Mouse (Mus musculus): ENCODE measurements around the gene Casc3. TPM values are rescaled to one million over a fixed set of nuclear protein-coding genes. Genes with fewer than 3 reads are reported as not detected.
A peak's percentile ranks its signal among the peaks of the same experiment; 100 is the strongest.

The Casc3 gene
- polyA plus RNA-seq, 1 experiment: 22.0 TPM

DNA sequence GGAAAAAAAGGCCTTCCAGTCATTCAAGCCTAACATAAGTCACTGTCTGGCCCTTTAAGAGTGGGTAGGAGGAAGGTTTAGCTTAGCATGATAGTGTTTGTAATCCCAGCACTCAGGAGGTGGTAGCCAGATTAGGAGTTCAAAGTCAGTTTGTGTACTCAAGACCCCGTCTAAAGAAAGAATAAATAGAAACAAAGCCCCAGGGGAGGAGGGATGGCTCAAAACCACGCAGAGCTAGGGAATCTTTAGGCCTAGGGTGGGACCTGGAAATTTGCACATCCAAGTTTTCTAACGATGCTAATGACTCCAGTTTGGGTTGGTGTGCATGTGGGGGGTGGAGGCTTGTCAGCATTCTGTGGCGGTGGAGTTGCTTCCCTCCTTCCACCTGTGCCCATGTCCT lies 12.6 kb upstream of the Casc3 start:
- 45% methylated on average over 4 of the region's 4 CpGs for WGBS
- no peaks in the 10 kb centered on the region for H3K36me3 ChIP-seq (ENCODE audit: control insufficient read depth, insufficient read depth, low read length)
- no peak for TF ChIP-seq CTCF (IDR thresholded peaks at IDR 0.05; ENCODE audit: extremely low read depth, insufficient read length, insufficient replicate concordance, low read depth, low read length)
- no peak for TF ChIP-seq POLR2A (IDR thresholded peaks at IDR 0.05; ENCODE audit: low read depth, low read length)
- H3K27ac ChIP-seq (ENCODE audit: insufficient read depth, low read depth, low read length): no peak overlapping the region
- no peaks in the 10 kb centered on the region; the same call in 1 of the 2 replicates for H3K4me1 ChIP-seq (ENCODE audit: control insufficient read depth, insufficient read depth, insufficient read length, low read length)
- no peaks in the 10 kb centered on the region for H3K27me3 ChIP-seq (ENCODE audit: control insufficient read depth, insufficient read depth, low read length)
- no peak overlapping the region for H3K4me3 ChIP-seq (ENCODE audit: low read depth, low read length)

DNA sequence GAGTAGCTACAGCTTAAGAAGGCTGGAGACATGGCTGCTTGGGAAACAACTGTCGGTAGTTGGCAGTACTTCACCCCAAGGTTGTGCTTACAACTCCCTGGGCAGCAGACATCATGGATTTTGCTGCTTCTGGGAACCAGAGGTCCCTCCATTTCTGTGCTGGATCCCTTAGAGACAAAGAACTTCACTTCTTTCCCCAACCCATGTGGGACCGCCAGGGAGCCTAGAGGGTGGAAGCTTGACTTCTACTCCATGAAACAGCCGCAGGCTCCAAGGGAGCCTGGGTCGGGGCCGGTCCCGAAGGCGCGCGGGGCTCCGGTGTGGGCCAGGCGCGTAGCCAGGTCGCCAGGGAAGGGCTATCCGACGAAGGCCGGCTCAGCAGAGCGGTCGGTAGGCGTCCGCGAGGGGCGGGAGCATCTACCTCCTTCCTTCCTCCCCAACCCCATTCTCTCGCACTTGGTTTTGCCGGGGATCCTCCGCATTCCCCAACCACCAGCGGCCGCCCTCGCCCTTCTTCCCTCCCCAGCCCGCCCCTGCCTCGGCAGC lies 10.2 kb upstream of the Casc3 start:
- H3K4me3 ChIP-seq (ENCODE audit: low read depth, low read length): peak overlapping the region; percentile 73
- H3K4me1 ChIP-seq (ENCODE audit: control insufficient read depth, insufficient read depth, insufficient read length, low read length): peaks cover 8% of the 10 kb centered on the region
- WGBS: under 1% methylated on average over 29 of the region's 30 CpGs
- peaks cover 10% of the 10 kb centered on the region for H3K36me3 ChIP-seq (ENCODE audit: control insufficient read depth, insufficient read depth, low read length)
- H3K27ac ChIP-seq (ENCODE audit: insufficient read depth, low read depth, low read length): peak overlapping the region; percentile 99
- TF ChIP-seq POLR2A (IDR thresholded peaks at IDR 0.05; ENCODE audit: low read depth, low read length) (no peak), CTCF (IDR thresholded peaks at IDR 0.05; ENCODE audit: extremely low read depth, insufficient read length, insufficient replicate concordance, low read depth, low read length) (peak; percentile 32; the same call in 1 of the 2 replicates)
- no peaks in the 10 kb centered on the region for H3K27me3 ChIP-seq (ENCODE audit: control insufficient read depth, insufficient read depth, low read length)

DNA sequence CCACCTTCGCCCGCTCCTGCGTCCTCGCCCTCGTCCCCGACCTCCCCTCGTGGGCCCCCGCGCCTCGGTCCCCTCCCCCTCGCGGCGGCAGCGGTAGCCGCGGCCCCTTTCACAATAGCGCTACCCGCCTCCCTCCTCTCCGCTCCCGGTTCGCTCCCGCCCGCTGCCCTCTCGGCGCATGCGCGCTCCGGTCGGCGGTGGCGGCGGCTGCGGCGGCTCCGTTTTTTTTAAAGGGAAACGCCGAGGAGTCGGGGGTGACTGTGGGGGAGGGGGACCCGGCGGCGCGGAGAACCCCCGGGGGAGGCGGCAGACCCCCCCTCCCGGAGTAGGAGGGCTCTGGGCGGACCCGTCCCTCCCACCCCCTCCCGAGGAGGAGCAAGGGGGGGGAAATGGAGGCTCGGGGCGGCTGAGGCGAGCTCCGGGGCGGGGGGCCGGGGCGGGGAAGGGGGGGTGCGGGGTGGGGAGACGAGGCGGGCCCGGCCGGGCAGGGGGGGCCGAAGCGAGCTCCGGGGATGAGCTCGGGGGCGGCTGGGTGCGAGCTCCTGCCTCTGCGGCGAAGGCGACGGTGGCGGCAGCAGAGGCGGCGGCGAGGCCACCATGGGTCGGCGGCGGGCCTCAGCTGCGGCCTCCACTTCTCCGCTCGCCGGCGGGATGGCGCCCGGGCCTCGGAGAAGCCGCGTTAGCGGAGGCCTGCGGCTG lies 9.5 kb upstream of the Casc3 start, which contains the start of gene Msl1:
TSS of gene Msl1 (plus strand) at position 502 of the 699 bp plus-strand sequence.
- peaks cover 8% of the 10 kb centered on the region for H3K4me1 ChIP-seq (ENCODE audit: control insufficient read depth, insufficient read depth, insufficient read length, low read length)
- under 1% methylated on average over 74 of the region's 89 CpGs for WGBS
- H3K36me3 ChIP-seq (ENCODE audit: control insufficient read depth, insufficient read depth, low read length): peaks cover 15% of the 10 kb centered on the region
- H3K27ac ChIP-seq (ENCODE audit: insufficient read depth, low read depth, low read length): peak within 1 kb of the TSS; percentile 99
- TF ChIP-seq POLR2A (IDR thresholded peaks at IDR 0.05; ENCODE audit: low read depth, low read length) (peak; percentile 63), CTCF (IDR thresholded peaks at IDR 0.05; ENCODE audit: extremely low read depth, insufficient read length, insufficient replicate concordance, low read depth, low read length) (no peak)
- H3K4me3 ChIP-seq (ENCODE audit: low read depth, low read length): peak within 1 kb of the TSS; percentile 73
- no peaks in the 10 kb centered on the region for H3K27me3 ChIP-seq (ENCODE audit: control insufficient read depth, insufficient read depth, low read length)

DNA sequence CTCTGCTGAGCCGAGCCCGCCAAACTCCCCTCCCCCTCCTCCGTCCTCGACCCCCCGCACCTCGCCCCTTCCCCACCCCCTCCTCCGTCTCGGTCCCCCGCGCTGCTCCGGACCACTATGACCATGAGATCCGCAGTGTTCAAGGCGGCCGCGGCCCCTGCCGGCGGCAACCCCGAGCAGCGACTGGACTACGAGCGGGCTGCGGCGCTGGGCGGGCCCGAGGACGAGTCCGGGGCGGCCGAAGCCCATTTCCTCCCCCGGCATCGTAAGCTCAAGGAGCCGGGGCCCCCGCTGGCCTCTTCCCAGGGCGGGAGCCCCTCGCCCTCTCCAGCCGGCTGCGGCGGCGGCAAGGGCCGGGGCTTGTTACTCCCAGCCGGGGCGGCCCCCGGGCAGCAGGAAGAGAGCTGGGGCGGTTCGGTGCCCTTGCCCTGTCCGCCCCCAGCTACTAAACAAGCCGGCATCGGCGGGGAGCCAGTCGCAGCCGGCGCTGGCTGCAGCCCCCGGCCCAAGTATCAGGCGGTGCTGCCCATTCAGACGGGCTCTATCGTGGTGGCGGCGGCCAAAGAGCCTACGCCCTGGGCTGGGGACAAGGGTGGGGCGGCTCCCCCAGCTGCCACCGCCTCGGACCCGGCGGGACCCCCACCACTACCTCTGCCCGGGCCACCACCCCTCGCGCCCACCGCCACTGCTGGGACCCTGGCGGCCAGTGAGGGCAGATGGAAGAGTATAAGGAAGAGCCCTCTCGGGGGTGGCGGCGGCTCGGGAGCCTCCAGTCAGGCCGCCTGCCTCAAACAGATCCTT lies 8.8 kb upstream of the Casc3 start:
- Histone ChIP-seq H3K27me3 (ENCODE audit: control insufficient read depth, insufficient read depth, low read length) (no peaks in the 10 kb centered on the region), H3K27ac (ENCODE audit: insufficient read depth, low read depth, low read length) (peak overlapping the region; percentile 94), H3K4me3 (ENCODE audit: low read depth, low read length) (peak overlapping the region; percentile 73), H3K36me3 (ENCODE audit: control insufficient read depth, insufficient read depth, low read length) (peaks cover 20% of the 10 kb centered on the region), H3K4me1 (ENCODE audit: control insufficient read depth, insufficient read depth, insufficient read length, low read length) (peaks cover 8% of the 10 kb centered on the region)
- TF ChIP-seq POLR2A (IDR thresholded peaks at IDR 0.05; ENCODE audit: low read depth, low read length) (no peak), CTCF (IDR thresholded peaks at IDR 0.05; ENCODE audit: extremely low read depth, insufficient read length, insufficient replicate concordance, low read depth, low read length) (no peak)
- 1% methylated on average over 73 of the region's 74 CpGs for WGBS

DNA sequence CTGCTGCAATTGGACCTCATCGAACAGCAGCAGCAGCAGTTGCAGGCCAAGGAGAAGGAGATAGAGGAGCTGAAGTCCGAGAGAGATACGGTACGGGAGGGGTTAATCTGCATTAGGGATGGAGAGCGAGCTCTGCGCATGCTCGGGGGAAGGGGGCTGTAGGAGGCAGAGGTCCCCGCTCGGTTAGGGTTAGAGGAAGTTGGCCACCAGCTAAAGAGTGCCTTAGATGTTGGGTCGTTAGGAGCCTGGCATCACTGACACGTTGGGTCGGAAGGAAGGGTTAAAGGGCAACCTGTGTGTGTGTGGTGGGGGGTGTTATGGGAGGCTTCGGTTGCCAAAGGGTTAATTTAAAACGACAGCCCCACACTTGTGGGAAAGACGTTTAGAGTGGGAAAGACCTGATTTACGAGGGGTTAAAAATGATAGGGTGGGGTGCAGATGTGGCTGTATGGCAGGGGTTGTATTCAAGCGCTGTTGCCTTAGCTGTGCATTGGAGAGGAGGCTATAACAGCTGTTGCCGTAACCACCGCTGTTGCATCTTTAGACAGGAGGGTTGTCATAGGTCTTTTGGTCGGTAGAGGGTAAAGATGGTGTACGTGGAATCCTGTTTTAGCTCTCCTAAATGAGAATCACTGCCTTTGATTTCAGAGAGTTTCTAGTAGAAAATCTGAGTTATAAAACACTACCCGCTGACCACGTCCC lies 8.0 kb upstream of the Casc3 start:
- Histone ChIP-seq H3K27ac (ENCODE audit: insufficient read depth, low read depth, low read length) (peak overlapping the region; percentile 94), H3K4me3 (ENCODE audit: low read depth, low read length) (peak overlapping the region; percentile 73), H3K27me3 (ENCODE audit: control insufficient read depth, insufficient read depth, low read length) (no peaks in the 10 kb centered on the region), H3K4me1 (ENCODE audit: control insufficient read depth, insufficient read depth, insufficient read length, low read length) (peaks cover 8% of the 10 kb centered on the region), H3K36me3 (ENCODE audit: control insufficient read depth, insufficient read depth, low read length) (peaks cover 24% of the 10 kb centered on the region)
- 1% methylated on average over 23 of the region's 23 CpGs for WGBS
- no peak for TF ChIP-seq CTCF (IDR thresholded peaks at IDR 0.05; ENCODE audit: extremely low read depth, insufficient read length, insufficient replicate concordance, low read depth, low read length)
- TF ChIP-seq POLR2A (IDR thresholded peaks at IDR 0.05; ENCODE audit: low read depth, low read length): no peak; the same call in 1 of the 2 replicates

DNA sequence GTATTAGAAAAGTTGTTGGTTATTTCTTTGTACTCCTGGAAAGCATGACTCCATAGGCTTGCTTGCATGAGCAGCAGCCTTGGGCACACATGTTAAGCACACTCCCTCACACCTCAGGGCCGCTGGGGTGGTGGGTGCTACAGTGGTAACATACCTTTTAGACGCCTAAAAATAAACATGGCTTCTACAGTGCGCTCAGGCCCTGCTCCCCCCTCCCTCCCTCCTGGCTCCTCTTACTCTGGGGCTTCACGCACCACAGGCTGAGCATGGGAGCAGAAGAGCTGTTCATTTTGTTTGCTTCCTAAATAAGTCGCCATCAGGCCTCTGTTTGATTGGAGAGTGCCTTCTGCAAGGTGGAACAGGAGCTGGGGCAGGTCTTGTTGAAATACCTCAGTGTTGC lies 7.4 kb upstream of the Casc3 start:
- Histone ChIP-seq H3K4me3 (ENCODE audit: low read depth, low read length) (peak overlapping the region; percentile 58), H3K27ac (ENCODE audit: insufficient read depth, low read depth, low read length) (no peak overlapping the region; the same call in 1 of the 2 replicates), H3K36me3 (ENCODE audit: control insufficient read depth, insufficient read depth, low read length) (peaks cover 28% of the 10 kb centered on the region), H3K27me3 (ENCODE audit: control insufficient read depth, insufficient read depth, low read length) (no peaks in the 10 kb centered on the region), H3K4me1 (ENCODE audit: control insufficient read depth, insufficient read depth, insufficient read length, low read length) (peaks cover 8% of the 10 kb centered on the region)
- TF ChIP-seq POLR2A (IDR thresholded peaks at IDR 0.05; ENCODE audit: low read depth, low read length) (no peak), CTCF (IDR thresholded peaks at IDR 0.05; ENCODE audit: extremely low read depth, insufficient read length, insufficient replicate concordance, low read depth, low read length) (no peak)
- WGBS: 5% methylated on average over 5 of the region's 5 CpGs

Measured in small intestine, adult 2 months (tissue).